15 mouse cellular contexts compared by ENCODE assay signal in genomic region chr8:126132076-126132475, GRCm38 (mm10).
A peak's percentile ranks its signal among the peaks of the same experiment; 100 is the strongest.
DNase-seq lines count a peak whose midpoint lies in the region.
"Had no signal": no experiment of that assay in that cellular context is flagged by ENCODE, and none has a peak within 500 bp of the region (broad histone marks: within the 10 kb centered on the region; RNA-seq: fewer than 3 reads in every experiment).

No protein-coding gene starts in this region.

- peaks cover 16% of the 10 kb centered on the region for H3K27me3 ChIP-seq in hindbrain, embryonic 10.5 days (ENCODE audit: insufficient read depth, poor library complexity, severe bottlenecking)
- H3K27me3 ChIP-seq: liver, embryonic 15.5 days had no signal

- H3K9me3 ChIP-seq in hindbrain, embryonic 10.5 days: no peaks in the 10 kb centered on the region
- H3K9me3 ChIP-seq: forebrain, embryonic 13.5 days; liver, embryonic 15.5 days; midbrain, embryonic 13.5 days had no signal

- no peak overlapping the region for H3K27ac ChIP-seq in hindbrain, embryonic 10.5 days
- H3K27ac ChIP-seq: forebrain, embryonic 13.5 days; left cerebral cortex, adult 2 months; liver, embryonic 15.5 days; midbrain, embryonic 13.5 days had no signal

- H3K4me1 ChIP-seq in hindbrain, embryonic 10.5 days (replicated peaks): no peaks in the 10 kb centered on the region
- H3K4me1 ChIP-seq: forebrain, embryonic 13.5 days; liver, embryonic 15.5 days; midbrain, embryonic 13.5 days had no signal

- peak; percentile 2 for DNase-seq in adrenal gland, adult 8-10 months
- DNase-seq in adrenal gland, postnatal 25 days: no peak
- DNase-seq in lung, postnatal 10 days: peak; percentile 17
- no peak for DNase-seq in lung, postnatal 25 days (ENCODE audit: low spot score)
- peak; percentile 29 to 43 for DNase-seq in kidney, adult 8-10 months
- no peak for DNase-seq in hindbrain, embryonic 10.5 days (ENCODE audit: low spot score)
- DNase-seq in adipocyte (ENCODE audit: low spot score): no peak
- DNase-seq in frontal cortex, adult 2 months (ENCODE audit: extremely low spot score in 1 of 2, low spot score in 1 of 2): no peak
- DNase-seq: cerebellum, adult 9-11 months; right cerebral cortex, postnatal 25 days; thymus, postnatal 4 days had no signal

- H3K4me3 ChIP-seq in hindbrain, embryonic 10.5 days: no peak overlapping the region
- H3K4me3 ChIP-seq: forebrain, embryonic 13.5 days; left cerebral cortex, adult 2 months; liver, embryonic 15.5 days; midbrain, embryonic 13.5 days had no signal

- H3K36me3 ChIP-seq in hindbrain, embryonic 10.5 days: no peaks in the 10 kb centered on the region
- H3K36me3 ChIP-seq: liver, embryonic 15.5 days; midbrain, embryonic 13.5 days had no signal

- 75% methylated on average over 4 of the region's 4 CpGs for WGBS in hindbrain, embryonic 10.5 days

Comparison
In these comparisons a context has a peak if more than half of its experiments do, and no peak if none do; other contexts are left out.
1. DNase-seq: peak in adrenal gland, adult 8-10 months (single experiment), lung, postnatal 10 days (single experiment) and kidney, adult 8-10 months (2 of 2); none in adrenal gland, postnatal 25 days (single experiment), lung, postnatal 25 days (single experiment), hindbrain, embryonic 10.5 days (single experiment), adipocyte (single experiment) and frontal cortex, adult 2 months (0 of 2).